Mouse (Mus musculus) kidney, adult 9 months (tissue): ENCODE measurements around the gene Gm48552.
A peak's percentile ranks its signal among the peaks of the same experiment; 100 is the strongest.

Experiments used
- DNase-seq: peaks from one replicate; pipeline ENCODE4 v3.0.0; 2022

The Gm48552 gene

GRCm38 (mm10) chr10:81388505-81389055 is at the start of gene Gm48552:
Gene Gm48552 (plus strand): TSS chr10:81389005.
- DNase-seq = no peak

DNA sequence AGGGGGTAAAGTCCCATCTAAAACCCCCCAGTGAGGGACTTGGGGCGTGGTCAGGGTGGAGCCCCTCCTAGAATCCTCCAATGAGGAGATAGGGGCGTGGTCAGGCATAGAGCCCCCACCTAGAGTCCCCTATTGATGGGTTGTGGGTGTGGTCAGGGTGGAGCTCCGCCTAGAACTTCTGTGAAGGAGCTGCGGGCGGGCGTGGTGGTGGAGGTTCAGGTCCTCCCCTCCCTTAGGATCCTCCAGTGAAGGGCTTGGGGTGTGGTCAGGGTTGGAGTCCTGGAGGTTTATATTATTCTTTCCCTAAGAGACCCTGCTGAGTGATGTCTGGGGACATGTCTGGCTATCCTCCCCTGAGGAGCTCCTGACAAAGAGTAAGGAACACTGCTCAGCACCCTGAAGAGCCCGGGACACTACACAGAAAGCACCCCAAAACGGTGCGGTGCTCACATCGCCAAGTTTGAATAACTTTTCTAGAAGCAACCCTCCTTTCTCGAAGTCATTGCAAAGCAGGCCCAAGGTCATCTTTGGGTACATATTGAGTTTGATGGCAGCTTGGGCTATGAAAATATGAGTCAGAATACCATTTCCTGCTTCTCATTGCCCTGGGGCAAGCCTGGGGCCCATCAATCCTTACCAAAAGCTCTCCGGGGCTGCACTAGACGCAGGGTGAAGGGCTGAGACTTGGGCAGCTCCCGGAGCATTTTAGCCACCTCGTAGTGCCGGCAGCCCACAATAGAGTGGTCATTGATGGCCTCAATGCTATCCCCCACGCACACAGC is 48.1 kb upstream of the Gm48552 start:
- DNase-seq = no peak

- DNase-seq = peak; percentile 73
Measured at GRCm38 (mm10) chr10:81341333-81341949, 47.4 kb upstream of the Gm48552 start.

DNA sequence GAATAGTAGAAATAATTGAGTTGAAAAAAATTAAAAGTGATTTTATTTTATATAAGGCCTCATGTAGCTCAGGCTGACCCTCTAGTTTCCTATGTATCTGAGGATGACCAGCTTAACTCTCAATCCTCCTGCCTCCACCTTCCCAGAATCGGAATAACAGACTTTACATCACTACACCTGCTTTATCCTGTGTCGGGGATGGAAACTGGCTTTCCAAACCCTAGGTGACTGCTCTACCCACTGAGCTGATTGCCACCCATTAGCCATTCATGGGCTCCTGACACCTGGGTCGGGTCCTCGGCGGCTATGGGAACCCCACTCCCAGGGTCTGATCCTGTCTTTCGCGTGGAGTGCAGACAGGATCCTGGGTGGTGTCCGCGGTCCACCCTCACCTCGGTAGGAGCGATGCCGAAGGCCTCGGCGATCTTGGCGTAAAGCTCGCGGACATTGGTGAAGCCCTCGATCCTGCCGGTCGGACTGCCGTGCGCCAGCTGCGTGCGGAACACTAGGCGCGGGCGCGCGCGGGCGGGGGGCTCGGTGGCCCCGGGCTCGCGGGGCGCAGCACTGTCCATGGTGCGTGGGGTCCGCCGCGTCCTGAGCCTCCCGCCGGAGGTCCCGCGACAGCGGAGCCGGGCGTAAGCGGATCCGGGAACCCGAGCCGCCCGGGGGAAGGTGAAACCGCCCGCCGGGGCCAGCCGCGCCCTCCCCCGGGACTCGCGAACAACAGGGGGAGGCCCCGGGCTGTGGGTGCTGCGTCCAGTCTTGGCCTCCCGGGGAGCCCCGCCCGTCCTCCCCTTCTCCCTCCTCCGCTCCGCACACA is 45.9 kb upstream of the Gm48552 start, which contains the start of gene Gipc3:
Gipc3 (minus strand) TSS at position 581 of the 820 bp plus-strand sequence.
- no peak for DNase-seq

DNA sequence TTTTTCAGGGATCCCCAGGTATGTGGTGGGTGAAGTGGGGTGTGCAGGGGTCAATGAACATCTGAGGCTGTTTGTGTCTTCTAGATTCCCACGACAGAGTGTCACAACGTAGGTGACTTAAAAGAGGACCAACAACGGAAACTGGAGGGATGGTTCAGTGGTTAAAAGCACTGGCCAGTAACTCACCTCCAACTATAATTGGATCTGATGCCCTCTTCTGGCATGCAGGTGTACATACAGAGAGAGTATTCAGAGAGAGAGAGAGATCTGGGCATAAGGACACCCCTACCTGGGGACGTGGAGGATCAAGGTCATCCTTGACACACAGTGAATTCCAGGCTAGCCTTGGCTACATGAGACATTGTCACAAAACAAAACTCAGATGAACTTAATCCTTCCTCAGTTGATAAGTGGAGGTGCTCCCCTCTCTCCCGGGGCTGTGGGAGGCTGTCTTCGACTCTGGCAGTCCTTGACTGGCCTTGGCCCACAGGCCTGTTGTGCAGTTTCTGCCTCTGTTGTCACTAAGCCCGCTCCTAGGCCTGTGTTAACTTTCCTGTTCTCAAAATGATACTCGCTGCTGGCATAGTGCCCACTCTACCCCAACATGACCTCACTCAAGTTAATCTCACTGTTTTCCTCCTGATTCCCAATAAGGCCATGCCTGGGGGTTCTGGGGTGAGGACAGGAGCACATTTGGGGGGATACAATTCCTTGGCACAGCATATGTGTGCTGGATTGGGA is 44.2 kb upstream of the Gm48552 start:
- no peak for DNase-seq

GRCm38 (mm10) chr10:81345162-81345534 is 43.7 kb upstream of the Gm48552 start:
- no peak for DNase-seq

DNA sequence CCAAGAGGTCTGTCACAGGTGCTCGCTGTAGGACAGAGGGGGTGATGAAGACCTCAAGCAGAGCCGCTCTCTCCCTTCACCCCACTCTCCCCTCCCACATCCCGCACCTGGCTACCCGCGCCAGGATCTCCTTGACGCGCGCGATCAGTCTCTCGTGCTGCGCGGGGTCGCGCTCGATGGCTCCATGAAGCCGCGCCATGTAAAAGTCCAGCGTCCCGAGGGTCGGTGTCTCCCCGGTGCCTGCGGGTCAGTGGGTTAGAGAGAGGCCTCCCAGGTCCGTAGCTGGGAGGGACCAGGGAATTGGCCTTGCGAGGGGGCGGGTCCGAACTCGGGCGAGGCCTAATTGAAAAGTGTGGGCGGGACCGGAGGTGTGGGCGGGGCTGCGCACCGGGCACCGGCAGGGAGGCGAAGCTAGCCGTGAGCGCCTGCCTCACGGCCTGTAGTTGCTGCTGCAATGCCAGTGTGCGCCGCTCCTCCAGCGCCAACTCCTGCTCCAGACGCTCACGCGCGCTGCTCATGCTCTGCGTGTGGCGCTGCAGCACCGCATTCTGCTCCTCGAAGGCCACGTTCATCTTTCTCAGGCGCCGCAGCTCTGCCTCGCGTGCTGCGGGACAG is 42.2 kb upstream of the Gm48552 start:
- peak; percentile 80 for DNase-seq

DNA sequence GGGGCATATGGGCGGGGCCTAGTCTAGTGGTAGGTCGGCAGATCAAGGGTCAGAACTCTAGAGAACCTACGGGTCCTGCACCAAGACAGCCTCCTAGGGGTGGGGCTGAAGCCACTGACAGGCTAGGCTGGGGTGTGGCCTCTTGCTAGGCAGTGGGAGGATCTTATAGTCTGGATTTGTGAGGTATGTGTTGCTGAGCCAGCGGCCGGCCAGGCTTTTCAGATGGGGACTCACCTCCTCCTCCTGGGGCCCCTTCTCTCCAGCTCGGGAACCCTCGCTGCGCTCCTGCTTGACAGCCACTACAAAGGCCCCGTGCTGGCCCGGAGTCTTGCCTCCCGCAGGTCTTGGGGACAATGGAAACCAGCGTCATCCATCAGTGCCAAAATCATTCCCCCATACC is 39.7 kb upstream of the Gm48552 start:
- peak; percentile 74 for DNase-seq

DNA sequence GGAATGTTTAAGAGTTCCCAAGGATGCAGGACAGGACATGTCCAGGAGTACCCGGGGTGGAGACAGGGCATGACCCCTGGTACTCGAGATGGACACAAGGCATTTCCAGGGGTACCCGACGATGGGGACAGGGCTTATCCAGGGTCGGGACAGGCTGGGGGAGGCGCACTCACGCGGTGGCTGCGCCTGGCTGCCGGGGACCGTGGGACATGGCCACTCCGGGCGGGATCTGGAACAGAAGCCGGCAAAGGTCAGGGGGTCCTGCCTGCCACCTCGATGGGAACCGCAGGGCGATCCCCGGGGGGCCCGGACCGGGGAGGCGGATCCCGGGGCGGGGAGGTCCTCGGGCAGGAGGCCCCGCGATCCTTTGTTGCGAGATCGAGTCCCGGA is 38.8 kb upstream of the Gm48552 start:
- no peak for DNase-seq

DNA sequence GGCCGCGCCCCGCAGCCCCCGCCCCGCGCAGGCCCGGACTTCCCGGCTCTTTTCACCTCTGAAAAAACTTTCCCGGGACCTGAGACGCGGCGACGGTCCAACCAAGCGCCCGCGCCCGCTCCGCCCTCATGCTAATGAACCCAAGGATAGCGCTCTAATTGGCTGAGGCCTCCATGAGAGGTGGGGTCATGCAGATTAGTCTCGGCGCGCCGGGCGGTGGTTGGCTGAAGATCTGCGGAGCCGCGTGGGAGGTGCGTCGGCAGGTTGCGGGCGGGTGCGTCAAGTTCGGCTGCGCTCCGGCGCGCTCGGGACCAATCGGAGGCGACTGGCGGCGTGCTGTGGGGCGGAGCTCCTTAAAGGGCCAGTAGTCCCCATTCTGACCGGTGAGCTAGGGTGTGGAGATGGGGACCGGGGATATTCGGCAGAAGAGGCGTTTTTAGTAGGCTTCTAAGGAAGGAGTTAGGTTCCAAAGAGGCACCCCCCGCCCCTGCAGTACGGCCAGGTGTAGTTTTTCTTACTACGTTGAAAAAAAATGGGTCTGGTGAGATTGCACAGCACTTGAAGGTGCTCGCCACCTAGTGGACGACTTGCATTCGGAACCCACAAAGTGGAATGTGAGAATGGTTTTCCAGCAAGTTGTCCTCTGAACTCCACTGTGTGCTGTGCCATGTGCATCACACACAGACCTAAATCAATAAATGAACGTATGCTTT is 38.3 kb upstream of the Gm48552 start, which contains the start of gene Hmg20b:
Hmg20b (minus strand) TSS at position 130 of the 713 bp plus-strand sequence.
- peak; percentile 100 for DNase-seq

GRCm38 (mm10) chr10:81351678-81352291 is 37.0 kb upstream of the Gm48552 start:
- no peak for DNase-seq

DNA sequence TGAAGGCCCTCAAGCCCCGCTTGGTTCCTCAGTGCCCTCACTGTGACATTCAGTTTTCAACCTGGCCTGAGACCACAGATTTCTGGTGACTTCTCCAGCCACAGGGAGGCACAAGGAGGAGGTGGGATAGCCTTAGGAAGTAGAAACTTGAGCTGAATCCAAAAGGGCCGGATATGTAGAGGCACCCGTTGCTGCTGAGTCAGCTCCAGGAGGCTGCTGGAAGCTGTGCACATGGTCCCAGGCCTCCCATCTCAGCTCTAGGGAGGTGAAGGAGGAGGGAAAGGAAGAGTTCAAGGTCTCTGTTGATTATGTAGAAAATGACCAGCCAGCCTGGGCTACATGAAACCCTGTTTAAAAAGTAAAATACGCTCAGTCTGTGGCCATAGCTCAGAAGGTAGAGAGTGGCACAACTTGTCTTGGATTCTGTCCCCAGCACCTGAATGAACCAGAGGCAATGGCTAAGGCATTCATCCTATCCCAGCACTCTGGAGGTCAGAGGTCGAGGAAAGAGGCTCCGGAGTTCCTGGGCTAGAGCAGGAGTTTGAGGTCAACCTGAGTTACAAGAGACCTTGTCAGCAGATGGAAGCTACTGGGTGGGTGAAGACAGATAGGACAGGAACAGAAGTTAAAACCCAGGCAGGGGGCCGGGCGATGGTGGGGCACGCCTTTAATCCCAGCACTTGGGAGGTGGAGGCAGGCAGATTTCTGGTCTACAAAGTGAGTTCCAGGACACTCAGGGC is 33.9 kb upstream of the Gm48552 start:
- DNase-seq = no peak

DNA sequence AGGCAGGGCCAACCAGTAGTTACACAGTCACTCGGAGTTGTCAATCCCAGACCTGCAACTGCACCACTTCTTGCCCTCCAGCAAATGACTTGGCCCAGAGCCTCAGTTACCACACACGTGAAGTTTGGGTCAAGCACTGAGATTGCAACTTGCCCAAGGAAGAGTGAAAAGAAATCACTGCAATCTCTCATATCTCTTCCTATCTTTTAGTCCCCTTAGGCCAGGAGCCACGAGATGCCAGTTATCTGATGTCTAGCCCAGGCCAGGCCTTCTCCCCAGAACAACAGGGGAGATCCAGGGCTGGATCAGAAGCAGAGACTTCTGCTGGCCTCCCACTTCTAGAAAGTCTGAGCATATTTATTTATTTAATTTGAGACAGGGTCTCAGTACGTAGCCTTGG is 33.3 kb upstream of the Gm48552 start:
- DNase-seq = no peak

- peak; percentile 63 for DNase-seq
Measured at GRCm38 (mm10) chr10:81356352-81356990, 32.3 kb upstream of the Gm48552 start.

- peak; percentile 89 for DNase-seq
Measured at GRCm38 (mm10) chr10:81356991-81357844, 31.6 kb upstream of the Gm48552 start, which contains the start of gene Mfsd12. Gene Mfsd12 (plus strand): TSS chr10:81357491.

DNA sequence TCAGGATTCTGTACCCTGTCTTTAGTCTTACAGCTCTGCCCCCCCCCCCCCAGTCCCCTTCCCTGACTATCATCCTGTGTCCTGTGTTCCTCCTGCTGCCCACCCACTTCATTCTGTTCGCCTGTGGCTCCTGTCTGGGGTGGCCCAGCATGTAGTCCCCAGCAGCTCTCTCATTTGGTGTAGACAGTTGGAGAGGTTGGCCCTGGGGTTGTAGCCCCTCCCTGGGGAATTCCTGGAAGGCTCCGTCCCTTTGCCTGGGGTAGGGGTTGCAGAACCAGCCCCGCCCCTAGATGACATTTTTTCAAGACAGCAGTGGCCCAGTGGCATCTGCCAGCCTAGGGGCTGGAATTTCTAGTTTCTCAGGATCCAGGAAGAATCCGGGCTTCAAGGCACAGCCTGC is 30.6 kb upstream of the Gm48552 start:
- DNase-seq = no peak

DNA sequence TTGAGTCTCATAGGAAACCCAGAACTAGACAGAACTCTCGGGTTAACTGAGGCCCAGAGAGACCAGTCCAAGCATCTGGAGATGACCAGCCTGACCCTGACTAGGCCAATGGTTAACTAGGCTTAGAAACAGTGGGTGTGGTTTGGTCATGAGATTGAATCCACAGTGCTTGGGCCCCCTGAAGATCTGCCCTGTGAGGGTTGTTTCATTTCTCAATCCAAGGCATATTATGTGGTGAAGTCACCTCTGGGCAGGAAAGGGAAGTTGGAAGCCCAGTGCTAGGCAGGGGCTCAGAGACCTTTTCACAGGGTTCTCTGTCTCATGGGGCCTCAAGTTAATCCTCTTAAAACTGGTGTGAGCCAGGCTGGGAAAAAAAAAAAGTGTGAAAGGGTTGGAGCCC is 30.0 kb upstream of the Gm48552 start:
- DNase-seq = peak; percentile 74

DNA sequence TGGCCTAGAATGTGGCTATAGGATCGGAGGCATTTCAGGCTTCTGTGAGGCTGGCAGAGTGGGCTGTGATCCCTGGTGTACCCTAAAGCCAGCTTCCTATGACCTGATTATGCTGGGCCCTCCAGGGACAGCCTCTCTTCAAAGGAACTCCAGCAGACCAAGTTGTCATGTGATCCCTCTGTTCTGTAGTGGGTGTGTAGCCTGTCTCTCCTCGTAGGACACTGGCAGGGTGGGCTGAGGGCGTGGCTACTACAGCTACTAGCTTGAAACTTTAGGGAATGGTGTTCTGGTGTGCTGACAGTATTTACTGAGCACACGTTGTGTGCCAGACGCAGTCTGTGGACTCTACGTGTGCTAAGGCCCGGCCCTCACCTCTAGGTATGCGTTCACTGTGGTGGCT is 28.1 kb upstream of the Gm48552 start:
- DNase-seq = no peak
